Comparison of ENCODE assay signal across 12 mouse cellular contexts in genomic region chr5:100349287-100350215, GRCm38 (mm10).
A peak's percentile ranks its signal among the peaks of the same experiment; 100 is the strongest.
DNase-seq lines count a peak whose midpoint lies in the region; ATAC-seq and TF ChIP-seq lines count a peak whose summit lies in the region.
"Had no signal": no experiment of that assay in that cellular context is flagged by ENCODE, and none has a peak within 500 bp of the region (broad histone marks: within the 10 kb centered on the region; RNA-seq: fewer than 3 reads in every experiment).

No protein-coding gene starts in this region.

- no peaks in the 10 kb centered on the region for H3K27me3 ChIP-seq in lung, embryonic 14.5 days (ENCODE audit: insufficient read depth, low read length)
- no peaks in the 10 kb centered on the region for H3K27me3 ChIP-seq in hindbrain, embryonic 16.5 days (replicated peaks; ENCODE audit: control insufficient read depth, insufficient read depth, low read length)
- H3K27me3 ChIP-seq: limb, embryonic 12.5 days had no signal

- H3K4me3 ChIP-seq in lung, embryonic 14.5 days (ENCODE audit: low read depth, low read length) = no peak overlapping the region
- no peak overlapping the region for H3K4me3 ChIP-seq in hindbrain, embryonic 16.5 days (ENCODE audit: low read length)
- H3K4me3 ChIP-seq: limb, embryonic 12.5 days had no signal

- no peaks in the 10 kb centered on the region for H3K36me3 ChIP-seq in lung, embryonic 14.5 days (ENCODE audit: insufficient read depth)
- H3K36me3 ChIP-seq in hindbrain, embryonic 16.5 days (ENCODE audit: control insufficient read depth, insufficient read depth, low read length) = no peaks in the 10 kb centered on the region
- H3K36me3 ChIP-seq: limb, embryonic 12.5 days had no signal

- 0 out of 2 replicates have a peak, but pooled peaks have one; percentile 38 for ATAC-seq in lung, embryonic 14.5 days (ENCODE audit: insufficient read depth)
- ATAC-seq in hindbrain, embryonic 16.5 days = peak; percentile 75
- ATAC-seq in cerebellum, adult (ENCODE audit: insufficient number of reproducible peaks, low FRiP score, low TSS enrichment) = no peak

- no peak overlapping the region for H3K27ac ChIP-seq in lung, embryonic 14.5 days (ENCODE audit: low read depth)
- 0 out of 2 replicates have a peak overlapping the region, but pooled peaks have one; percentile 18 for H3K27ac ChIP-seq in hindbrain, embryonic 16.5 days (ENCODE audit: low read depth, low read length)
- H3K27ac ChIP-seq: limb, embryonic 12.5 days; macrophage had no signal

- no peak overlapping the region for H3K4me2 ChIP-seq in lung, embryonic 14.5 days
- H3K4me2 ChIP-seq in hindbrain, embryonic 16.5 days (ENCODE audit: low read length) = peak overlapping the region; percentile 19
- H3K4me2 ChIP-seq: limb, embryonic 12.5 days had no signal

- peak; percentile 30 for DNase-seq in embryo, embryonic 10.5 days (ENCODE audit: low spot score)
- no peak for DNase-seq in embryo, embryonic 9.5 days (ENCODE audit: extremely low spot score)
- peak; percentile 45 for DNase-seq in lung, embryonic 14.5 days
- no peak for DNase-seq in lung, postnatal 14 days
- peak; percentile 63 for DNase-seq in retina, postnatal 1 day
- no peak for DNase-seq in ovary, adult 18-20 months (ENCODE audit: low spot score)
- DNase-seq: gastrocnemius, postnatal 36 days; kidney, postnatal 10 days had no signal

- H3K4me1 ChIP-seq in lung, embryonic 14.5 days (ENCODE audit: insufficient read depth) = 0 out of 2 replicates have a peak, but pooled peaks cover 3% of the 10 kb centered on the region
- no peaks in the 10 kb centered on the region for H3K4me1 ChIP-seq in hindbrain, embryonic 16.5 days (ENCODE audit: control insufficient read depth, insufficient read depth, low read depth, low read length)

- 56% methylated on average over 10 of the region's 10 CpGs for WGBS in lung, embryonic 14.5 days
- WGBS in hindbrain, embryonic 16.5 days = 51% methylated on average over 10 of the region's 10 CpGs

- TF ChIP-seq CTCF in lung, embryonic 14.5 days (IDR thresholded peaks at IDR 0.05; ENCODE audit: low read depth) = no peak

- no peaks in the 10 kb centered on the region for H3K9me3 ChIP-seq in lung, embryonic 14.5 days (ENCODE audit: low read depth, low read length)
- no peaks in the 10 kb centered on the region for H3K9me3 ChIP-seq in hindbrain, embryonic 16.5 days (ENCODE audit: control insufficient read depth, low read length)
- H3K9me3 ChIP-seq: limb, embryonic 12.5 days had no signal

- H3K9ac ChIP-seq in lung, embryonic 14.5 days = no peak overlapping the region
- H3K9ac ChIP-seq in hindbrain, embryonic 16.5 days (ENCODE audit: low read depth, low read length) = no peak overlapping the region
- H3K9ac ChIP-seq: limb, embryonic 12.5 days had no signal

Comparison
In these comparisons a context has a peak if more than half of its experiments do, and no peak if none do; other contexts are left out.
1. DNase-seq: peak in embryo, embryonic 10.5 days (single experiment), lung, embryonic 14.5 days (single experiment) and retina, postnatal 1 day (single experiment); none in embryo, embryonic 9.5 days (single experiment), lung, postnatal 14 days (single experiment) and ovary, adult 18-20 months (single experiment).